14 mouse cellular contexts compared by ENCODE assay signal in genomic region chr11:62637401-62637800, GRCm38 (mm10). TPM values are rescaled to one million over a fixed set of nuclear protein-coding genes. Genes with fewer than 3 reads are reported as not detected.
DNase-seq lines count a peak whose midpoint lies in the region; ATAC-seq and TF ChIP-seq lines count a peak whose summit lies in the region.
"Had no signal": no experiment of that assay in that cellular context is flagged by ENCODE, and none has a peak within 500 bp of the region (broad histone marks: within the 10 kb centered on the region; RNA-seq: fewer than 3 reads in every experiment).

No protein-coding gene starts in this region.

- H3K4me1 ChIP-seq in heart, embryonic 10.5 days, result peaks cover 78% of the 10 kb centered on the region
- peaks cover 7% of the 10 kb centered on the region for H3K4me1 ChIP-seq in lung, embryonic 14.5 days (ENCODE audit: insufficient read depth)
- peaks cover 31% of the 10 kb centered on the region for H3K4me1 ChIP-seq in olfactory bulb, adult 2 months (ENCODE audit: control insufficient read depth, insufficient read depth, low read length)

- WGBS in heart, embryonic 10.5 days, result 67% methylated on average over 5 of the region's 5 CpGs
- whole genome bisulfite sequencing in lung, embryonic 14.5 days, result 67% methylated on average over 5 of the region's 5 CpGs
- 70% methylated on average over 5 of the region's 5 CpGs for WGBS in olfactory bulb, adult 2 months

- H3K9me3 ChIP-seq in heart, embryonic 10.5 days, result no peaks in the 10 kb centered on the region
- no peaks in the 10 kb centered on the region for H3K9me3 ChIP-seq in lung, embryonic 14.5 days (ENCODE audit: low read depth, low read length)
- H3K9me3 ChIP-seq: forebrain, embryonic 10.5 days; limb, embryonic 13.5 days; megakaryocyte, embryonic 14.5 days had no signal

- peaks cover 8% of the 10 kb centered on the region for H3K36me3 ChIP-seq in heart, embryonic 10.5 days
- H3K36me3 ChIP-seq in lung, embryonic 14.5 days (ENCODE audit: insufficient read depth), result no peaks in the 10 kb centered on the region
- H3K36me3 ChIP-seq: limb, embryonic 13.5 days had no signal

- no peak overlapping the region for H3K4me2 ChIP-seq in lung, embryonic 14.5 days
- H3K4me2 ChIP-seq: limb, embryonic 13.5 days had no signal

- DNase-seq in heart, embryonic 10.5 days (ENCODE audit: low spot score), result no peak
- DNase-seq in heart, adult 18-20 months, result no peak
- no peak for DNase-seq in lung, embryonic 14.5 days
- DNase-seq in lung, postnatal 14 days, result no peak
- DNase-seq in adrenal gland, postnatal 10 days, result peak; percentile 57
- no peak for DNase-seq in ovary, postnatal 36 days (ENCODE audit: low spot score)
- DNase-seq: cerebellum, adult 9-10 months; liver, postnatal 0 days; thymus, postnatal 36 days had no signal

- ATAC-seq in lung, embryonic 14.5 days (ENCODE audit: insufficient read depth), result no peak
- ATAC-seq: liver, postnatal 0 days had no signal

- H3K4me3 ChIP-seq in heart, embryonic 10.5 days, result 0 out of 2 replicates have a peak overlapping the region, but pooled peaks have one; percentile 6
- no peak overlapping the region for H3K4me3 ChIP-seq in lung, embryonic 14.5 days (ENCODE audit: low read depth, low read length)
- no peak overlapping the region for H3K4me3 ChIP-seq in olfactory bulb, adult 2 months (ENCODE audit: insufficient read depth, low read depth, low read length)
- H3K4me3 ChIP-seq: forebrain, embryonic 10.5 days; limb, embryonic 13.5 days; megakaryocyte, embryonic 14.5 days had no signal

- no peaks in the 10 kb centered on the region for H3K27me3 ChIP-seq in heart, embryonic 10.5 days (ENCODE audit: insufficient read depth, poor library complexity, severe bottlenecking)
- no peaks in the 10 kb centered on the region for H3K27me3 ChIP-seq in lung, embryonic 14.5 days (ENCODE audit: insufficient read depth, low read length)
- H3K27me3 ChIP-seq: CH12.LX; limb, embryonic 13.5 days had no signal

- no peak for TF ChIP-seq CTCF in lung, embryonic 14.5 days (IDR thresholded peaks at IDR 0.05; ENCODE audit: low read depth)
- TF ChIP-seq CTCF in olfactory bulb, adult 2 months (IDR thresholded peaks at IDR 0.05; ENCODE audit: insufficient read depth, low read depth, low read length), result no peak

- peak overlapping the region; percentile 81 for H3K27ac ChIP-seq in heart, embryonic 10.5 days
- 0 out of 2 replicates have a peak overlapping the region, but pooled peaks have one; percentile 25 for H3K27ac ChIP-seq in lung, embryonic 14.5 days (ENCODE audit: low read depth)
- peak overlapping the region; percentile 82 for H3K27ac ChIP-seq in olfactory bulb, adult 2 months (ENCODE audit: insufficient read depth, low read depth, low read length)
- H3K27ac ChIP-seq: forebrain, embryonic 10.5 days; limb, embryonic 13.5 days had no signal

- H3K9ac ChIP-seq in lung, embryonic 14.5 days, result no peak overlapping the region
- H3K9ac ChIP-seq: liver, postnatal 0 days had no signal

- TF ChIP-seq POLR2A in olfactory bulb, adult 2 months (IDR thresholded peaks at IDR 0.05; ENCODE audit: insufficient read depth, low read depth, low read length), result no peak

RNA-seq across cellular contexts. Expression of gene Lrrc75a, which starts 10.9 kb away (rescaled TPM):
- polyA plus RNA-seq in heart, embryonic 10.5 days (2016; fragmentation: Nextera tagmentation; extraction: Ambion mirVana), result 14.9 and 17.2 TPM in 2 replicates
- total RNA-seq in heart, adult 18-20 months (2021), result 1 to 10 TPM; 3.2 to 4.3 TPM
- 14.1 and 16.4 TPM in 2 replicates for polyA plus RNA-seq in lung, embryonic 14.5 days (2014; fragmentation: Nextera tagmentation; extraction: Ambion mirVana)
- total RNA-seq in adrenal gland, postnatal 10 days (2021), result 10 to 100 TPM; 28.1 to 29.6 TPM
- polyA plus RNA-seq in olfactory bulb, adult 2 months (2012; ENCODE audit: insufficient read depth, insufficient read length, low replicate concordance, missing spikeins), result not detected in 2 replicates

RNA-seq across cellular contexts. Expression of gene Mmgt2, which starts 11.1 kb away (rescaled TPM):
- 40.5 and 49.6 TPM in 2 replicates for polyA plus RNA-seq in heart, embryonic 10.5 days (2016; fragmentation: Nextera tagmentation; extraction: Ambion mirVana)
- total RNA-seq in heart, adult 18-20 months (2021), result 1 to 10 TPM; 5.4 to 7.1 TPM
- polyA plus RNA-seq in lung, embryonic 14.5 days (2014; fragmentation: Nextera tagmentation; extraction: Ambion mirVana), result 42.7 and 42.8 TPM in 2 replicates
- total RNA-seq in adrenal gland, postnatal 10 days (2021), result 10 to 100 TPM; 23.2 to 28.2 TPM
- polyA plus RNA-seq in olfactory bulb, adult 2 months (2012; ENCODE audit: insufficient read depth, insufficient read length, low replicate concordance, missing spikeins), result not detected in 2 replicates

Comparison
In these comparisons a context has a peak if more than half of its experiments do, and no peak if none do; other contexts are left out.
1. H3K27ac ChIP-seq: peak in every context shown above with its lines; median percentile 82 in olfactory bulb, adult 2 months; 81 in heart, embryonic 10.5 days; 25 in lung, embryonic 14.5 days.
2. RNA of gene Lrrc75a, which starts 10.9 kb away (polyA plus RNA-seq): 14.9 to 17.2 TPM in heart, embryonic 10.5 days and 14.1 to 16.4 TPM in lung, embryonic 14.5 days; not detected in olfactory bulb, adult 2 months; every median in the first group is over 10 times any median in the second.
3. RNA of gene Mmgt2, which starts 11.1 kb away (polyA plus RNA-seq): 42.7 to 42.8 TPM in lung, embryonic 14.5 days and 40.5 to 49.6 TPM in heart, embryonic 10.5 days; not detected in olfactory bulb, adult 2 months; every median in the first group is over 10 times any median in the second.